Mouse (Mus musculus) embryonic fibroblast, embryonic 13.5 days (primary cell): ENCODE results near the gene Ip6k1.

ENCODE experiments used
- CTCF ChIP-seq: IDR thresholded peaks from 2 replicates; pipeline ENCODE4 v1.5.1; 2011; ENCODE audit warnings: mild to moderate bottlenecking, control low read depth, low read length, moderate library complexity, borderline replicate concordance; ENCODE audit not compliant: insufficient read depth
- POLR2A ChIP-seq: IDR thresholded peaks from 2 replicates; pipeline ENCODE4 v1.6.1; 2011; ENCODE audit warnings: low read depth, mild to moderate bottlenecking, control low read depth, low read length, moderate library complexity

DNA sequence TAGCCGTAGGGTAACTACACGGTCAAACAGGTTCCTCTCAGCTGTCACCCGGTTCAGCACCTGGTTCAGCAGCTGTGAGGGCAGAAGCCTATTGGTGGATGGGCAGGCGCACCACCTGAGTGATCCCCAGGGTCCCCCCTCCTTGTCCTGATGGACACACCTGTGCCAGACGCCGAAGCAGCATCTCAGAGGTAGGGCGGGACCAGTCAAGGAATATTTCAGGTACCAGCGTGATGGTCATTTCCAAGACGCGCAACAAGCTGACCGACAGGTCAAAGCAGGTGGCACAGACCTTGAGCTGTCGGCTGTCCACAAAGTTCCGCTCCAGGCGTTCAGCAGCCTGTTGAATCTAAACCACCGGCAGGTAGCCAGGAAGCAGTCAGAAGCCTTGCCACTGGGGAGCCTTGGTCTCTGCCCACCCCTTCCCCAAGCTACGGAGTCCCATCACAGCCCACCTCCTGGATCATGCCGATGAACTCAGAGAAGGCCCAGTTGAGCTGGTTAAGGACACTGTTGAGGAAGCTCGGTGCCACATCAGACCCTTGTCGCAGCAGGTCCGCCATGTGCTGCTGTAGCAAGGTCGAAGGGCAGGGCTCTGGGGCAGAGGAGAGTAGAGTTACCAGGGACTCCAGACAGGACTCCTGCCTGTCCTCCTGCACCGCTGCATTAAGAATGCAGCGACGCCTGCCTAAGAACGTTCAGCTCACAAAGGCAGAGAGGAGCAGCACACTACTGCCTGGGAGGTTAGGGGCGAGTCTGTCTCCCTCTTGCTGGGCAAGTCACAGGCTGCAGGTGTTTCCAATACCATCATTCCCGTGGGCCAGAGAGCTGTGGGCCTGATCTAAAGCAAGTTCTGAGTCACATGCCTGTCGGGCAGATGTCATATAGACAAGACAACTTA lies 54.3 kb downstream of the Ip6k1 start:
- TF ChIP-seq CTCF, result no peak
- TF ChIP-seq POLR2A, result no peak
